Mouse (Mus musculus) inflammation-experienced regulatory T-cells, adult 6 months (primary cell): Measurements from ENCODE around the gene Fkbp7. TPM values are rescaled to one million over a fixed set of nuclear protein-coding genes. Genes with fewer than 3 reads are reported as not detected.
"Not testable (repeated sequence)": the region's sequence is repeated elsewhere in the genome, so short reads cannot be mapped to it uniquely, and the experiment has no call there.

Source experiments
- ATAC-seq: one replicate; pipeline ENCODE4 v1.8.0; 2017
- polyA plus RNA-seq, 3 experiments: library from polyadenylated mRNA; unstranded; fragments of 100-300 nt; shearing (Covaris generic); gene quantifications; one replicate each; pipeline ENCODE4 v1.2.1; 2017

Gene Fkbp7
- polyA plus RNA-seq, 3 experiments from 2014 or later, result 2.5 to 3.7 (median 2.7) TPM

- ATAC-seq, result no peak
Observed at GRCm38 (mm10) chr2:76665531-76665930, 7.4 kb downstream of the Fkbp7 start.

GRCm38 (mm10) chr2:76659419-76659818 lies 13.5 kb downstream of the Fkbp7 start:
- ATAC-seq, result no peak

GRCm38 (mm10) chr2:76658551-76658950 lies 14.4 kb downstream of the Fkbp7 start:
- ATAC-seq, result no peak

- ATAC-seq, result no peak
Observed at GRCm38 (mm10) chr2:76655982-76656381, 16.9 kb downstream of the Fkbp7 start.

- no peak for ATAC-seq
Observed at GRCm38 (mm10) chr2:76655444-76655843, 17.5 kb downstream of the Fkbp7 start.

- ATAC-seq, result no peak
Observed at GRCm38 (mm10) chr2:76654646-76655045, 18.3 kb downstream of the Fkbp7 start.

GRCm38 (mm10) chr2:76653070-76653469 lies 19.8 kb downstream of the Fkbp7 start:
- no peak for ATAC-seq

- no peak for ATAC-seq
Observed at GRCm38 (mm10) chr2:76648666-76649141, 24.2 kb downstream of the Fkbp7 start.

- ATAC-seq, result peak; percentile 95
Observed at GRCm38 (mm10) chr2:76647883-76648570, 24.9 kb downstream of the Fkbp7 start, which contains the start of the genes Prkra and Pjvk. TSS of gene Prkra (minus strand) at chr2:76648015. TSS of gene Pjvk (plus strand) at chr2:76648476.

GRCm38 (mm10) chr2:76647441-76647869 lies 25.5 kb downstream of the Fkbp7 start:
- ATAC-seq, result peak; percentile 9

GRCm38 (mm10) chr2:76643801-76644200 lies 29.1 kb downstream of the Fkbp7 start:
- no peak for ATAC-seq

- no peak for ATAC-seq
Observed at GRCm38 (mm10) chr2:76639637-76640036, 33.3 kb downstream of the Fkbp7 start.

- ATAC-seq, result no peak
Observed at GRCm38 (mm10) chr2:76631600-76631999, 41.3 kb downstream of the Fkbp7 start.

- no peak for ATAC-seq
Observed at GRCm38 (mm10) chr2:76630293-76630692, 42.6 kb downstream of the Fkbp7 start.

- ATAC-seq, result not testable (repeated sequence)
Observed at GRCm38 (mm10) chr2:76622316-76622715, 50.6 kb downstream of the Fkbp7 start.

GRCm38 (mm10) chr2:76621724-76622123 lies 51.2 kb downstream of the Fkbp7 start:
- no peak for ATAC-seq

- ATAC-seq, result no peak
Observed at GRCm38 (mm10) chr2:76620188-76620587, 52.7 kb downstream of the Fkbp7 start.

GRCm38 (mm10) chr2:76618078-76618477 lies 54.8 kb downstream of the Fkbp7 start:
- peak; percentile 41 for ATAC-seq

Other genes starting within 250 kb of the Fkbp7 start
- gene Prkra, start 25.1 kb downstream of the Fkbp7 start, polyA plus RNA-seq, result 10 to 100 TPM; 10.6 to 12.0 (median 11.5) TPM
- not detected for gene Pjvk, start 24.6 kb downstream of the Fkbp7 start, polyA plus RNA-seq
- 10 to 100 TPM; 10.3 to 15.8 (median 12.0) TPM for gene Plekha3, start 2.2 kb upstream of the Fkbp7 start, polyA plus RNA-seq